Mouse (Mus musculus) CD8-positive naive resting alpha-beta T cell, adult 2 months (primary cell): ENCODE results near the gene Duoxa2.
A peak's percentile ranks its signal among the peaks of the same experiment; 100 is the strongest.
"Not testable (repeated sequence)": the region's sequence is repeated elsewhere in the genome, so short reads cannot be mapped to it uniquely, and the experiment has no call there.

Experiments
- DNase-seq, 2 experiments: peaks; one replicate each; pipeline ENCODE4 v3.0.0; 2022; ENCODE audit warnings: low read depth in 2 of 2, low spot score in 2 of 2

The Duoxa2 gene

GRCm38 (mm10) chr2:122306184-122306583 is 7.5 kb downstream of the Duoxa2 start:
- DNase-seq: no peak

- no peak for DNase-seq
Measured at GRCm38 (mm10) chr2:122309647-122310046, 10.9 kb downstream of the Duoxa2 start.

GRCm38 (mm10) chr2:122311561-122311960 is 12.9 kb downstream of the Duoxa2 start:
- DNase-seq: no peak

DNA sequence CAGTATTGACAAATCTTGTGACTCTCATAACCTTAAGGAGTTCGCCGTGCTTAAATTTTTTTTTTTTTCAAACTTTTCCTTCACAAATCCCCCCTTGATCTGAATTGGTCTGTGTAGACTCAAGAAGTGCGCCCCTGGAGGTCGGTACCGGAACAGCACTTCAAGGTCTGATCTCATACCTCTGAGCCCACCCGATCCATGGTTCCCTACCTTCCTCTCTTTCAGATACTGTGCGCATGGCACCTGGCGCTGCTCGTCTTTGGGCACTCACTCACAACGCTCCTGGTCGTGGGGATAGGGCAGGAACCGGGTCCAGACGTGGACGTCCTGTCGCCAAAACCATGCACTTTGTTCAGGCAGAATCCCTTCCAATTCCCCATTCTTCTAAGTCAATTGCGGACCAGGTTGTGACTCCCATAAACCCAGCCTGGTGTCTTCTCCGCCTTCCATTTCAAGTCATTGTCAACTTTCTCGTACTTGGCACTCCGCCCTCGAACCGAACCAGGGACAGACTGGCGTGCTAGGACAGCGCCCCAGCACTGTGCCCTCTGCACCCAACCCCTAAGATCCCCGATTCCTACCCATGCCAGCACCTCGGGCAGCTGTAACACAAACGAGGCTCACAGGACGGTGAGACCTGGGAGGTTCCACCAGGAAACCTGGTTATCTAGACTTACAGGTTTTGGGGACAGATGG is 14.2 kb downstream of the Duoxa2 start:
- DNase-seq: peak; percentile 56 to 65

GRCm38 (mm10) chr2:122313536-122313935 is 14.8 kb downstream of the Duoxa2 start, which contains the start of gene Duoxa1:
Gene Duoxa1 (minus strand): TSS chr2:122313730.
- no peak for DNase-seq

- no peak for DNase-seq
Measured at GRCm38 (mm10) chr2:122315372-122315771, 16.7 kb downstream of the Duoxa2 start, which contains the start of gene Duox1. Gene Duox1 (plus strand): TSS chr2:122315672.

- DNase-seq: no peak
Measured at GRCm38 (mm10) chr2:122317384-122317783, 18.7 kb downstream of the Duoxa2 start.

GRCm38 (mm10) chr2:122323960-122324359 is 25.3 kb downstream of the Duoxa2 start:
- DNase-seq: no peak

DNA sequence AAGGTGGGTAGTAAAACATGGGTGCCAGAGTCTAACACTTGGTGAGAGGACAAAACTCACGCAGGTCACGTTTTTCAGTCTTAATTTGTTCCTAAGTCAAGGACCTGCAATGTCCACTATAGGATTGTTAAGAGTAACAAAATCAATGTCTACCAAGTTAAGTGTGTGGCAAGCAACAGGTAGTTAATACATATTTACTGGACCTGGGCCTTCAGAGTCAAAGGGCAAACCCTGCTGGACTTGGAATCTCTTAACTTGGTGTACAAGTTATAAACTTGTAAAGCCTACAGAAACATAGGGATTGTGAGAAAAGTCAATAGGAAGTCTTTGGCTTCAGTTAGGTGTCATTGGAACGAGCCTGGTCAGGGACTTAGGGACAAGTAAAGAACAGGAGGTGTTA is 25.9 kb downstream of the Duoxa2 start:
- DNase-seq: no peak

- DNase-seq: no peak
Measured at GRCm38 (mm10) chr2:122325361-122325760, 26.7 kb downstream of the Duoxa2 start.

DNA sequence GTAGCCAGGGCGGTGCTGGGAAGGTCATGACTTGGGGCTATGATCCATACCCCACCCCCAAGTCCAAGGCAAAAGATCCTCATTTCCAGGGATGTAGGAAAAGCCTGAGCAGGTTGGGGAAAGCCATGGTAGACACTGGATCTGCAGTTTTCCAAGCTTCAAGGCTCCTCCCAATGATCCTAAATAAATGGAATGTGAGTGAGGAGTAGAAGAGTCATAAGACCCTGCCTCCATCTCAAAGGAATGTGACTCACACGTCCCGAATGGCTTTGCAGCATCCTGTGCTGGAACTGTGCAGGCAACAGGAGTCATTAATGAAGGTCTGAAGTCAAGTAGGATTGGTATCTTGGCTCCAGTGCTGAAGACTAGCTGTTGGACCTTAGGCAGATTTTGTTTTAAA is 29.3 kb downstream of the Duoxa2 start:
- no peak for DNase-seq

DNA sequence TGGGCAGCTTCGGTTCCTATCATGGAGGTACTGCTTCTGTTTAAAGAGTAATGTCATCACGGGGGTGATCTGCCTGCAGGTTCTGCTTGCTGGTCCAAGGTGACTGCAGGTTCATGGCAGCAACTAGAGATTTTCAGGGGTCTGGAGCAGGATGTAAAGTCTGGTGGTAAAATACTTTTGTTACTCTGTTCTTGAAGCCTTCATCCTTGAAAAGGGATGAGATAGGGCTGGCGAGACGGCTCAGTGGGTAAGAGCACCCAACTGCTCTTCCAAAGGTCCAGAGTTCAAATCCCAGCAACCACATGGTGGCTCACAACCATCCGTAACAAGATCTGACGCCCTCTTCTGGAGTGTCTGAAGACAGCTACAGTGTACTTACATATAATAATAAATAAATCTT is 31.6 kb downstream of the Duoxa2 start:
- not testable (repeated sequence) for DNase-seq

DNA sequence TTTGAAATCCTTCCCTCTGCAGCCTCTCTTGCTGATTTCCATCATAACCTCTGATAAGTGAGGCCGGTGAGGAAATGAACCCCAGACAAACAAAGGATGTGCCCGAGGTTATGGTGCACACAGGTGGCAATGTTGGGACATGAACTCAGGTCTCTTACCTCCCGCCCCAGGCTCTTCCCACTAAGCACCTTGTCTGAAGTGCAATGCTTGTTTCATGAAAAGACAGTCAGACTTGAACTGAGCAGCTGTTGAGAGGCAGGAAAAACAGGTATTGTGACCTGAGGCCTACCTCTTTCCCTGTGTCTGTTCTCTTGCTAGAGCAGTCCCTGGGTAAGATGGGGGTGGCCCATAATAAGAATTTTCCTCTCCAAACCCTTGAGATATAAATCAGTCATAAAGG is 33.5 kb downstream of the Duoxa2 start:
- no peak for DNase-seq

DNA sequence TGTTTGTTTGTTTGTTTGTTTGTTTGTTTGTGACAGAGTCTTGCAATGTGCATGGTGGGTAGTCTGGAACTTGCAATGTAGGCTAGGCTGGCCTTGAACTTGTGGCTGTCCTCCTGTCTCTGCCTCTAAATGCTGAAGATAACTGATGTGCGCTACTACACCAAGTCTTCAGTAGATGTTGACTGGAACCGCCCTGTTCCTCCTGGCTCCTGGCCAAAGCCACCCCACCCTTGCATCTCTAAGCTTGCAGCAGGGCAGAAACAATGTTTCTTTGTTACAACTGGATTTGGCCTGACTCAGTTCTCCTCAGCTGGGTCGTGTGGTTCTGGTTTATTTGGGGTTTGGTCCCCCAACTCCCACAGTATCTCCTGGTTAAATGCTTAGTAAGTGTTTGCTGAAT is 35.5 kb downstream of the Duoxa2 start:
- DNase-seq: no peak

DNA sequence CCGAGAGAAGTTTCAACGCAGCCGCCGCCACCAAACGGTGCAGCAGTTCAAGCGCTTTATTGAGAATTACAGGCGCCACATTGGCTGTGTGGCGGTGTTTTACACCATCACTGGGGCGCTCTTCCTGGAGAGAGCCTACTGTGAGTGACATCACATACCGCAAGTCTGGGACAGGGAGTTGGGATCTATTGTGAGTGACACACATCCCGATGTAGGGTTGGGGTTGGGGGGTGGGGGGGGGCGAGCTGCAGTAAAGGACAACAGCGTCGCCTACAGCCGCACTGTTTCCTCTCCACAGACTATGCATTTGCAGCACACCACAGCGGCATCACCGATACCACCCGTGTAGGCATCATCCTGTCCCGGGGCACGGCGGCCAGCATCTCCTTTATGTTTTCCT is 38.6 kb downstream of the Duoxa2 start:
- DNase-seq: no peak

- no peak for DNase-seq
Measured at GRCm38 (mm10) chr2:122345106-122345893, 46.6 kb downstream of the Duoxa2 start.

- not testable (repeated sequence) for DNase-seq
Measured at GRCm38 (mm10) chr2:122346164-122346563, 47.5 kb downstream of the Duoxa2 start.

DNA sequence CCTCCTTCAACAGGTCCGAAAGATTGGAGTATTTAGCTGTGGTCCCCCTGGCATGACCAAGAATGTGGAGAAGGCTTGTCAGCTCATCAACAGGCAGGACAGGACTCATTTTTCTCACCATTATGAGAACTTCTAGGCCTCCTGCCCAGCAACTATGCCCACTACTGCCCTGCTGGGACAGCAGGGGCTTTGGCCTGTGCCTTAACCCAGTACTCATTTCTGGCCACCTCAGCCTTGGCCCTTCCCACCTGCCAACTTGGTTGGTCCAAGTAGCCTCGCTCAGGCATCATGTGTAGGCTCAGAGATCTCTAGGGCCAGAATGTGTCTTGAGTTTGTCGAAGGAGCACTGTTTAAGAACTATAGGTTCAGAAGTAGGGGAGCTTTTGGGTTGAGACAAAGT is 48.6 kb downstream of the Duoxa2 start:
- DNase-seq: no peak

DNA sequence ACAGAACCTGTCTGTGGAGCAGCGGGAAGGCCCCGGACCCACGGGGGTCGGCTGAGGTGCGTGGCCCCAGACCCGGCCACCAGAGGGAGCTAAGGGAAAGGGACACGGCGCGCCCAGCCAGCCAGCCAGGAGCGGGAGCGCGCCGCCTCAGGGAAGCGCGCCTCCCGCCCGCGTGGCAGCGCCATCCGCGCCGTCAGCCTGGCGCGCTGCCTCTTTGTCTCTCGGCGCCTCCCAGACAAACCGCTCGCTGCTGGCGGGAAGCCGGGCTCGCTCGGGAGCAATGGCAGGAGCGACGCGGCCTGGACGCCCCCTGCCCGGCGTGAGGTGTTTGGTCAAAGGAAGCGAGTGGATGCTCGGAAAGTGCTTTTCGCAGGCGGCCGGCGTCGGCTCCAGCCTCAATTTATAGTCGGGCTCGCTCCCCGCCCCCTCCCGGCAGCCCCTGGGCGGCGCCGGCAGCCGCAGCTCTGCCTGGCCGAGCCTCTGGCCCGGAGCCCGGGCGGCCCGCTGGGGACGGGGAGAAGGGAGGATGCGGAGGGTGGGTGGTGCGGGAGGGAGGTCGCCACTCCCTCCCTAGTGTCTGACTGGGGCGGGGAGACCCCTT is 49.9 kb downstream of the Duoxa2 start:
- peak; percentile 76 to 82 for DNase-seq

GRCm38 (mm10) chr2:122349136-122349785 is 50.6 kb downstream of the Duoxa2 start:
- peak in 1 of 2 experiments; percentile 11 for DNase-seq

GRCm38 (mm10) chr2:122351156-122351930 is 52.6 kb downstream of the Duoxa2 start:
- DNase-seq: no peak
